Mouse (Mus musculus) hematopoietic stem cell, adult 5-6 weeks (primary cell): ENCODE data around the gene Npm1. TPM values are rescaled to one million over a fixed set of nuclear protein-coding genes. Genes with fewer than 3 reads are reported as not detected.

Experiments used
- ATAC-seq, 2 experiments: fragments of 125-278 bp in 1 of 2; replicated peaks in 1 of 2; 2 replicates each; pipeline ENCODE4 v1.8.0; 2016 to 2017; ENCODE audit warnings: inconsistent platforms in 2 of 2, mild to moderate bottlenecking in 2 of 2, moderate number of reproducible peaks in 2 of 2, low read depth in 1 of 2, moderate TSS enrichment in 1 of 2; ENCODE audit not compliant: low FRiP score in 2 of 2, poor library complexity in 2 of 2, severe bottlenecking in 2 of 2, insufficient read depth in 1 of 2, low TSS enrichment in 1 of 2
- total RNA-seq: library from RNA; stranded (forward); fragments of 172-1452, 232-1000 nt; gene quantifications from 2 replicates; pipeline ENCODE4 v1.2.3, GENCODE M21; 2017

The Npm1 gene
- total RNA-seq = 2,529 and 3,030 TPM in 2 replicates

- ATAC-seq = peak; percentile 94 to 95
Observed at GRCm38 (mm10) chr11:33162998-33163506, at the start of gene Npm1. TSS of gene Npm1 (minus strand) at chr11:33163206.

GRCm38 (mm10) chr11:33207411-33207810 lies 44.4 kb upstream of the Npm1 start:
- no peak for ATAC-seq

- no peak for ATAC-seq
Observed at GRCm38 (mm10) chr11:33204966-33205365, 42.0 kb upstream of the Npm1 start.

- ATAC-seq = no peak
Observed at GRCm38 (mm10) chr11:33204329-33204705, 41.3 kb upstream of the Npm1 start.

- no peak for ATAC-seq
Observed at GRCm38 (mm10) chr11:33203383-33204328, 40.6 kb upstream of the Npm1 start, which contains the start of gene Tlx3. TSS of gene Tlx3 (minus strand) at chr11:33203589.

GRCm38 (mm10) chr11:33202972-33203371 lies 40.0 kb upstream of the Npm1 start:
- ATAC-seq = no peak

- no peak for ATAC-seq
Observed at GRCm38 (mm10) chr11:33202296-33202695, 39.3 kb upstream of the Npm1 start.

GRCm38 (mm10) chr11:33201626-33202010 lies 38.6 kb upstream of the Npm1 start:
- no peak for ATAC-seq

GRCm38 (mm10) chr11:33200764-33201625 lies 38.0 kb upstream of the Npm1 start:
- ATAC-seq = peak; percentile 4 to 6; a peak in 1 of 4 replicates

- ATAC-seq = no peak
Observed at GRCm38 (mm10) chr11:33199906-33200763, 37.1 kb upstream of the Npm1 start.

- ATAC-seq = no peak
Observed at GRCm38 (mm10) chr11:33199117-33199514, 36.1 kb upstream of the Npm1 start.

GRCm38 (mm10) chr11:33198351-33199116 lies 35.5 kb upstream of the Npm1 start:
- ATAC-seq = no peak

GRCm38 (mm10) chr11:33197673-33198072 lies 34.7 kb upstream of the Npm1 start:
- ATAC-seq = no peak

- ATAC-seq = no peak
Observed at GRCm38 (mm10) chr11:33197133-33197514, 34.1 kb upstream of the Npm1 start.

- ATAC-seq = no peak
Observed at GRCm38 (mm10) chr11:33196447-33197132, 33.6 kb upstream of the Npm1 start.
